Mouse (Mus musculus): ENCODE results near the gene Jph3. TPM values are rescaled to one million over a fixed set of nuclear protein-coding genes. Genes with fewer than 3 reads are reported as not detected.
A peak's percentile ranks its signal among the peaks of the same experiment; 100 is the strongest.

The Jph3 gene
- total and polyA plus RNA-seq, 2 experiments: not detected

DNA sequence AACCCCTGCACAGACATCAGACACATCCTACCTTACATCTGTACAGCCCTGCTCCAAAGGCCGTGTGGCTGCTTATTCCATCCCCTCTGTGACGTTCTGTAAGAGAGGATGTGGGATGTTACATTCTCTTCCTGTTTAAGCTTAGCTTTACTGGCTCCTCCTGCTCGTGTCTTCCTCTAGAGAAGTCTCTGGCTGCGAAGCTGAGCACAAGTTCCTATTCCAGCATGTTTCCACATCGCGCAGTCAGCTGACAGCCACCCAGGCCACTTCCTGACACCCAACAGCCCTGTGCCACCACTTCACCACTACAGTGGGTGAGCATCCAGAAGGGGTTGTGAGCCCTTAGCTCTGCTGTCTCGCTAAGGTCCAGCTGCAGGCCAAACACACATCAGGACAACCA is 62.7 kb downstream of the Jph3 start:
- 66% methylated on average over 7 of the region's 7 CpGs for WGBS
- H3K4me1 ChIP-seq (ENCODE audit: control insufficient read depth, insufficient read depth, low read length): no peaks in the 10 kb centered on the region
- H3K4me3 ChIP-seq (ENCODE audit: insufficient read depth, low read depth, low read length): no peak overlapping the region
- TF ChIP-seq CTCF (IDR thresholded peaks at IDR 0.05; ENCODE audit: low read depth, low read length) (no peak), POLR2A (IDR thresholded peaks at IDR 0.05; ENCODE audit: extremely low read depth, insufficient read depth, low read length) (no peak)
- no peaks in the 10 kb centered on the region for H3K36me3 ChIP-seq (ENCODE audit: control insufficient read depth, insufficient read depth, low read length)
- H3K27ac ChIP-seq (replicated peaks; ENCODE audit: insufficient read depth, low read depth, low read length): peak overlapping the region; percentile 30
- H3K9ac ChIP-seq (ENCODE audit: low read depth, low read length): no peak overlapping the region
- H3K79me2 ChIP-seq (ENCODE audit: control insufficient read depth, insufficient read depth, low read length): no peaks in the 10 kb centered on the region
- peak; percentile 33 for DNase-seq (ENCODE audit: extremely low read depth, low read depth, low spot score)
- H3K27me3 ChIP-seq (ENCODE audit: control insufficient read depth, insufficient read depth, low read length): no peaks in the 10 kb centered on the region

DNA sequence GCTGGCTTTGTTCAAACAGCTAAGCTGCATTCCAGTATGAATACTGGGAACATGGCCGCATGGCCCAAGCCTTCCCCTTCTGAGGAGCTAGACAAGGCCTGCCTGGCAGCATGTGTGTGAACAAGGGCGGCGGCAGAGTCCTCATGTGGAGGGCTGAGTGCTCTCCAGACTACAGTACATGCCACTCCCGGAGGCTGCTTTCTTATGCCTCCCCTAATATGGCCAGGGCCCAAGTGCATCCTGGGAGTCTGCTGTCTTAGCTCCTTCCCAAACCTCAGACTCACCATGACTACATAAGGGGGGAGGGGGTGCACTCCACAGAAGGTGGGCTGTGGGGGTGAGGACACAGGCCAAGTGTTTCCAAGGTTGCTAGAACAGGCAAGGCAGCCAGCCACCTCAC is 63.2 kb downstream of the Jph3 start:
- no peak for DNase-seq (ENCODE audit: extremely low read depth, low read depth, low spot score)
- WGBS: 81% methylated on average over 4 of the region's 4 CpGs
- peak overlapping the region; percentile 30 for H3K27ac ChIP-seq (replicated peaks; ENCODE audit: insufficient read depth, low read depth, low read length)

DNA sequence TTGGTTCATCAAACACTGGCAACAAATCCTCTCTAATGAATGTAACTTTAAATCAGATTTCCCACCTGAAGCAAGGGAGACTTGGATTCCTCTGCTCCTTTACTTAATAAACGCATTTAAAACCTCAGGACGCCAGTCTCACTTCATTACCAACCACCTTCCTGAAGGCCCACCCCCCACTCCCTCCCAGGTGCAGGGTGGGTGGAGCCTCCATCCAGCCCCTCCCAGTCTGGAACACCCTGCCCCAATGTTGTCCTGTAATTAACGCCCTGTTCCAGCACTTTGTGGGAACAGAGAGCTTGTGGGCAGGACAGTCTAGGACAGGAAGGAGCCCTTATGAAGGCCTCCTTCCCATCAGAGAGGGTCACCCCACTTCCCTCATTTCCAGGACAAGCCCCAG is 64.7 kb downstream of the Jph3 start:
- 51% methylated on average over 3 of the region's 3 CpGs for WGBS
- no peak overlapping the region for H3K27ac ChIP-seq (replicated peaks; ENCODE audit: insufficient read depth, low read depth, low read length)

More for the DNA sequence above, 63.2 kb downstream of the Jph3 start:
- H3K27me3 ChIP-seq (ENCODE audit: control insufficient read depth, insufficient read depth, low read length): no peaks in the 10 kb centered on the region
- H3K9ac ChIP-seq (ENCODE audit: low read depth, low read length): no peak overlapping the region
- no peaks in the 10 kb centered on the region for H3K4me1 ChIP-seq (ENCODE audit: control insufficient read depth, insufficient read depth, low read length)
- no peak overlapping the region for H3K4me3 ChIP-seq (ENCODE audit: insufficient read depth, low read depth, low read length)
- H3K36me3 ChIP-seq (ENCODE audit: control insufficient read depth, insufficient read depth, low read length): no peaks in the 10 kb centered on the region
- no peaks in the 10 kb centered on the region for H3K79me2 ChIP-seq (ENCODE audit: control insufficient read depth, insufficient read depth, low read length)
- TF ChIP-seq CTCF (IDR thresholded peaks at IDR 0.05; ENCODE audit: low read depth, low read length): no peak

DNA sequence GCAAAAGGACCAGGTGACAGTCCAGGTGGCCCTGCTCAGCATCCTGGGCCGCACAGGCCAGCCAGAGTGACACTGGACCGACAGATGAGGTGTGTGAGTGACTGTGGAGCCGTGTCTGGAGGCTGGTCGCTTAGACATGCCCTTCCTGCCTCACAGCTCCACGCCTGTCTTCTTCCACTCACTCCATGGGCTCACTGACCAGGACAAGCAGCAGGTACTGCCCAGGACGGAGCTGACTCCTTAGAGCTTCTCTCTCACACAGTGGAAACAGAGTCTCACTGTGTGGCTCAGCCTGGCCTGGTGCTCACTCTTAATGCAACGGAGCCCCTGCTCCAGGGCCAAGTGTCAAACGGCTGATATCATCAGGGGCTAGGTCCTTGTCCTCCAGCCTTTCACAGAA is 66.0 kb downstream of the Jph3 start:
- no peaks in the 10 kb centered on the region for H3K27me3 ChIP-seq (ENCODE audit: control insufficient read depth, insufficient read depth, low read length)
- 86% methylated on average over 8 of the region's 8 CpGs for WGBS
- H3K4me1 ChIP-seq (ENCODE audit: control insufficient read depth, insufficient read depth, low read length): no peaks in the 10 kb centered on the region
- 0 out of 2 replicates have a peak, but pooled peaks cover 1% of the 10 kb centered on the region for H3K36me3 ChIP-seq (ENCODE audit: control insufficient read depth, insufficient read depth, low read length)
- no peak overlapping the region for H3K27ac ChIP-seq (replicated peaks; ENCODE audit: insufficient read depth, low read depth, low read length)
- H3K4me3 ChIP-seq (ENCODE audit: insufficient read depth, low read depth, low read length): no peak overlapping the region
- no peaks in the 10 kb centered on the region for H3K79me2 ChIP-seq (ENCODE audit: control insufficient read depth, insufficient read depth, low read length)
- no peak overlapping the region for H3K9ac ChIP-seq (ENCODE audit: low read depth, low read length)
- TF ChIP-seq CTCF (IDR thresholded peaks at IDR 0.05; ENCODE audit: low read depth, low read length): no peak
- TF ChIP-seq POLR2A (IDR thresholded peaks at IDR 0.05; ENCODE audit: extremely low read depth, insufficient read depth, low read length): no peak
- DNase-seq (ENCODE audit: extremely low read depth, low read depth, low spot score): no peak

More for the DNA sequence above, 64.7 kb downstream of the Jph3 start:
- H3K27me3 ChIP-seq (ENCODE audit: control insufficient read depth, insufficient read depth, low read length): no peaks in the 10 kb centered on the region
- H3K36me3 ChIP-seq (ENCODE audit: control insufficient read depth, insufficient read depth, low read length): 0 out of 2 replicates have a peak, but pooled peaks cover 1% of the 10 kb centered on the region
- H3K79me2 ChIP-seq (ENCODE audit: control insufficient read depth, insufficient read depth, low read length): no peaks in the 10 kb centered on the region
- no peaks in the 10 kb centered on the region for H3K4me1 ChIP-seq (ENCODE audit: control insufficient read depth, insufficient read depth, low read length)
- H3K4me3 ChIP-seq (ENCODE audit: insufficient read depth, low read depth, low read length): no peak overlapping the region
- DNase-seq (ENCODE audit: extremely low read depth, low read depth, low spot score): no peak
- H3K9ac ChIP-seq (ENCODE audit: low read depth, low read length): no peak overlapping the region
- TF ChIP-seq POLR2A (IDR thresholded peaks at IDR 0.05; ENCODE audit: extremely low read depth, insufficient read depth, low read length) (no peak), CTCF (IDR thresholded peaks at IDR 0.05; ENCODE audit: low read depth, low read length) (no peak)

DNA sequence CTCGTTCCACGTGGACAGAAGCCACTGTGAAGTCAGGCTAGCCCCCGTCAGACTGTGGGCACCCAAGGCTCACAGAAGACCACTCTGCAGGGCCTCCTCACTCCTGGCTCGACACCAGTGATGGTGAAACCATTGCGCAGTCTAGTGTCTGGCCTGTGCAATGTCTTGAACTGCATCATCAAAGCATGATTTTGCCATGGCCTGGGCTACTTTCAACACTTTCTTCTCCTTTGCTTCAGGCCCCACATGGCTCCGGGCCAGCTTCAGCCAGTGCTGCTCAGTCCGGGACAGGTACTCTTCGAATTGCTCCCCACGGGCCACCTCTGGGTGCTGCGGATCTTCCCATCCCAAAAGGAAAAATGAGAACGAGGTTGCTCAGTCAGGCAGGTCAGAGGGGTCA is 67.0 kb downstream of the Jph3 start:
- no peak for DNase-seq (ENCODE audit: extremely low read depth, low read depth, low spot score)
- Histone ChIP-seq H3K27me3 (ENCODE audit: control insufficient read depth, insufficient read depth, low read length) (no peaks in the 10 kb centered on the region), H3K79me2 (ENCODE audit: control insufficient read depth, insufficient read depth, low read length) (no peaks in the 10 kb centered on the region), H3K36me3 (ENCODE audit: control insufficient read depth, insufficient read depth, low read length) (0 out of 2 replicates have a peak, but pooled peaks cover 1% of the 10 kb centered on the region), H3K9ac (ENCODE audit: low read depth, low read length) (no peak overlapping the region), H3K4me1 (ENCODE audit: control insufficient read depth, insufficient read depth, low read length) (no peaks in the 10 kb centered on the region), H3K4me3 (ENCODE audit: insufficient read depth, low read depth, low read length) (no peak overlapping the region), H3K27ac (replicated peaks; ENCODE audit: insufficient read depth, low read depth, low read length) (no peak overlapping the region)
- TF ChIP-seq CTCF (IDR thresholded peaks at IDR 0.05; ENCODE audit: low read depth, low read length): no peak
- no peak for TF ChIP-seq POLR2A (IDR thresholded peaks at IDR 0.05; ENCODE audit: extremely low read depth, insufficient read depth, low read length)
- WGBS: 93% methylated on average over 11 of the region's 11 CpGs

DNA sequence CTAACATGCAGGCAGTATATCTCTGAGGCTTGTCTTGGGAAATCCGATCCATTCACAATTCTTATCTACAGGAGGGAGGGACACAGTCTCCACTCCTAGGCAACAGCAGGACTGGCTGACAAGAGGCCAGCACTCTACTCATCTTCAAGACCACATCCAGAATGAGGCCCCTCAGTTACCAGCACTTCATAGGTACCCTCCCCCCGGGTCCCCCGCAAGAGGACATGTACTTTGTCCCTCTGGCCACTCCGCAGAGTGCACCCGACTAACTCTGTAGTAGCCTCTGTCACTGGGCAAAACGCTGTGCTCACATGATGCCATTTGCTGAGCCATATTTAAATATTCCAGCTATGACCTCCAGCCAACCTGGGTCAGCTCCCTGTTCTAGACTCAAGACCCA is 69.0 kb downstream of the Jph3 start:
- Histone ChIP-seq H3K79me2 (ENCODE audit: control insufficient read depth, insufficient read depth, low read length) (no peaks in the 10 kb centered on the region), H3K4me1 (ENCODE audit: control insufficient read depth, insufficient read depth, low read length) (no peaks in the 10 kb centered on the region), H3K27me3 (ENCODE audit: control insufficient read depth, insufficient read depth, low read length) (no peaks in the 10 kb centered on the region), H3K27ac (replicated peaks; ENCODE audit: insufficient read depth, low read depth, low read length) (no peak overlapping the region), H3K9ac (ENCODE audit: low read depth, low read length) (no peak overlapping the region), H3K36me3 (ENCODE audit: control insufficient read depth, insufficient read depth, low read length) (peaks cover 1% of the 10 kb centered on the region; the same call in 1 of the 2 replicates), H3K4me3 (ENCODE audit: insufficient read depth, low read depth, low read length) (no peak overlapping the region)
- DNase-seq (ENCODE audit: extremely low read depth, low read depth, low spot score): no peak
- TF ChIP-seq POLR2A (IDR thresholded peaks at IDR 0.05; ENCODE audit: extremely low read depth, insufficient read depth, low read length) (no peak), CTCF (IDR thresholded peaks at IDR 0.05; ENCODE audit: low read depth, low read length) (no peak)
- 90% methylated on average over 6 of the region's 6 CpGs for WGBS

Measured in liver, adult 2 months (tissue).